Mouse (Mus musculus): Measurements from ENCODE around the gene Dscaml1.

- no peak for TF ChIP-seq POLR2A (IDR thresholded peaks at IDR 0.05; ENCODE audit: low read depth, low read length)
- TF ChIP-seq CTCF (IDR thresholded peaks at IDR 0.05; ENCODE audit: borderline replicate concordance, insufficient read depth, low read length) = no peak
These were observed 276.8 kb downstream of the Dscaml1 start for GRCm38 (mm10) chr9:45703236-45703635.
